Mouse (Mus musculus): ENCODE results near the gene Pak7.

Pak7 gene

GRCm38 (mm10) chr2:136048464-136048863, 339.3 kb downstream of the Pak7 start:
- no peak for DNase-seq (ENCODE audit: low read depth)

Measured in NIH3T3 (cell line).